Mouse (Mus musculus): ENCODE results near the gene Gpc4. TPM values are rescaled to one million over a fixed set of nuclear protein-coding genes. Genes with fewer than 3 reads are reported as not detected.
A peak's percentile ranks its signal among the peaks of the same experiment; 100 is the strongest.

The Gpc4 gene
- total RNA-seq, 2 experiments from 2014 or later = 215 to 219 TPM

GRCm38 (mm10) chrX:52039875-52040274 lies 125.2 kb downstream of the Gpc4 start:
- no peak for DNase-seq (ENCODE audit: low spot score in 2 of 2)

- DNase-seq (ENCODE audit: low spot score in 2 of 2) = no peak
Observed at GRCm38 (mm10) chrX:52030146-52030545, 134.9 kb downstream of the Gpc4 start.

- DNase-seq (ENCODE audit: low spot score in 2 of 2) = peak in 1 of 2 experiments; percentile 16
Observed at GRCm38 (mm10) chrX:52017660-52018059, 147.4 kb downstream of the Gpc4 start.

Other genes with a start within 250 kb of the Gpc4 start
- gene 1700080O16Rik, start 192.5 kb downstream of the Gpc4 start, total RNA-seq (2021) = not detected

Data from gastrocnemius, postnatal 4 days (tissue).